Mouse (Mus musculus) mesoderm, embryonic 11.5 days (tissue): Measurements from ENCODE around the gene Nell1.

Source experiments
- DNase-seq: peaks from one replicate; pipeline ENCODE4 v3.0.0-alpha.2; 2012; ENCODE audit warnings: low read depth, low spot score

The Nell1 gene

GRCm38 (mm10) chr7:50260016-50260415 lies 285.4 kb downstream of the Nell1 start:
- no peak for DNase-seq

GRCm38 (mm10) chr7:50295508-50295907 lies 320.8 kb downstream of the Nell1 start:
- no peak for DNase-seq

- no peak for DNase-seq
These were observed 363.6 kb downstream of the Nell1 start for GRCm38 (mm10) chr7:50338226-50338625.

GRCm38 (mm10) chr7:50338757-50339156 lies 364.1 kb downstream of the Nell1 start:
- DNase-seq, result no peak

- no peak for DNase-seq
These were observed 376.9 kb downstream of the Nell1 start for GRCm38 (mm10) chr7:50351564-50351963.

- peak; percentile 51 for DNase-seq
These were observed 382.5 kb downstream of the Nell1 start for GRCm38 (mm10) chr7:50357213-50357612.

GRCm38 (mm10) chr7:50362039-50362438 lies 387.4 kb downstream of the Nell1 start:
- peak; percentile 43 for DNase-seq

- DNase-seq, result no peak
These were observed 400.2 kb downstream of the Nell1 start for GRCm38 (mm10) chr7:50374876-50375275.

- DNase-seq, result no peak
These were observed 435.8 kb downstream of the Nell1 start for GRCm38 (mm10) chr7:50410421-50410820.

- no peak for DNase-seq
These were observed 445.3 kb downstream of the Nell1 start for GRCm38 (mm10) chr7:50419976-50420375.

GRCm38 (mm10) chr7:50422422-50423195 lies 447.9 kb downstream of the Nell1 start:
- DNase-seq, result no peak

GRCm38 (mm10) chr7:50429725-50430124 lies 455.1 kb downstream of the Nell1 start:
- no peak for DNase-seq

GRCm38 (mm10) chr7:50441237-50441636 lies 466.6 kb downstream of the Nell1 start:
- DNase-seq, result no peak

- no peak for DNase-seq
These were observed 472.7 kb downstream of the Nell1 start for GRCm38 (mm10) chr7:50447316-50447715.

GRCm38 (mm10) chr7:50467742-50468141 lies 493.1 kb downstream of the Nell1 start:
- DNase-seq, result no peak

- no peak for DNase-seq
These were observed 495.9 kb downstream of the Nell1 start for GRCm38 (mm10) chr7:50470555-50470954.

GRCm38 (mm10) chr7:50482011-50482410 lies 507.3 kb downstream of the Nell1 start:
- no peak for DNase-seq

GRCm38 (mm10) chr7:50485304-50485703 lies 510.6 kb downstream of the Nell1 start:
- DNase-seq, result peak; percentile 41

GRCm38 (mm10) chr7:50486884-50487420 lies 512.3 kb downstream of the Nell1 start:
- DNase-seq, result no peak

- DNase-seq, result no peak
These were observed 526.9 kb downstream of the Nell1 start for GRCm38 (mm10) chr7:50501562-50501961.

- no peak for DNase-seq
These were observed 532.4 kb downstream of the Nell1 start for GRCm38 (mm10) chr7:50507047-50507446.

- DNase-seq, result no peak
These were observed 540.2 kb downstream of the Nell1 start for GRCm38 (mm10) chr7:50514830-50515229.

- DNase-seq, result no peak
These were observed 542.0 kb downstream of the Nell1 start for GRCm38 (mm10) chr7:50516681-50517080.
